ENCODE assay signal across 8 mouse cellular contexts in genomic region chr3:123235921-123236320, GRCm38 (mm10). TPM values are rescaled to one million over a fixed set of nuclear protein-coding genes. Genes with fewer than 3 reads are reported as not detected.
A peak's percentile ranks its signal among the peaks of the same experiment; 100 is the strongest.
DNase-seq lines count a peak whose midpoint lies in the region; ATAC-seq and TF ChIP-seq lines count a peak whose summit lies in the region.

Gene Synpo2 (minus strand): TSS chr3:123236149.

- in situ Hi-C loops in CH12.LX (cut with MboI; ENCODE audit: low pct_ligation_motif_present, low pct_unique_long_range_greater_than_20kb, low sequenced_read_pairs), result loop anchor here (10.0 kb wide), 2 partner anchors 61 to 89 kb away; no protein-coding TSS in a partner anchor

- no peaks in the 10 kb centered on the region for H3K79me2 ChIP-seq in CH12.LX (replicated peaks; ENCODE audit: control insufficient read depth, extremely low read depth, insufficient read depth, poor library complexity, severe bottlenecking)

- H3K4me2 ChIP-seq in CH12.LX (ENCODE audit: insufficient read depth, low read depth, poor library complexity, severe bottlenecking), result peak within 1 kb of the TSS; percentile 86
- H3K4me2 ChIP-seq in forebrain, embryonic 16.5 days (ENCODE audit: low read length), result peak within 1 kb of the TSS; percentile 61

- H3K4me1 ChIP-seq in CH12.LX (ENCODE audit: control insufficient read depth in 1 of 2, insufficient read depth in 2 of 2), result peaks cover 2 to 9% of the 10 kb centered on the region in 2 experiments; a peak in 3 of 4 replicates
- H3K4me1 ChIP-seq in brown adipose tissue, adult 24 weeks (ENCODE audit: control insufficient read depth, insufficient read depth, insufficient read length, low read length), result no peaks in the 10 kb centered on the region
- H3K4me1 ChIP-seq in forebrain, embryonic 16.5 days (replicated peaks; ENCODE audit: control insufficient read depth, insufficient read depth, low read length), result peaks cover 9% of the 10 kb centered on the region
- H3K4me1 ChIP-seq in olfactory bulb, adult 2 months (ENCODE audit: control insufficient read depth, insufficient read depth, low read length), result peaks cover 5% of the 10 kb centered on the region

- intact Hi-C loops in heart, postnatal 25 days (cut with DNase I), result loop anchor here (1.0 to 2.0 kb wide), 2 partner anchors 31 to 86 kb away; partner anchors contain the start of gene Sec24d

- ATAC-seq in forebrain, embryonic 16.5 days, result peak; percentile 86

- WGBS in forebrain, embryonic 16.5 days, result under 1% methylated on average over 20 of the region's 20 CpGs
- 2% methylated on average over 20 of the region's 20 CpGs for WGBS in large intestine, adult 2 months
- 1% methylated on average over 20 of the region's 20 CpGs for WGBS in olfactory bulb, adult 2 months

- peaks cover 3% of the 10 kb centered on the region for H3K9me3 ChIP-seq in CH12.LX (replicated peaks; ENCODE audit: low read length)
- no peaks in the 10 kb centered on the region for H3K9me3 ChIP-seq in forebrain, embryonic 16.5 days (ENCODE audit: control insufficient read depth, low read length)

- TF ChIP-seq EP300 in CH12.LX (IDR thresholded peaks at IDR 0.05; ENCODE audit: low read length), result no peak

- no peaks in the 10 kb centered on the region for H3K27me3 ChIP-seq in CH12.LX (replicated peaks)
- no peaks in the 10 kb centered on the region for H3K27me3 ChIP-seq in forebrain, embryonic 16.5 days (replicated peaks; ENCODE audit: control insufficient read depth, insufficient read depth, low read length)

- peak; percentile 42; the same call in 1 of the 2 replicates for TF ChIP-seq POLR2A in CH12.LX (IDR thresholded peaks at IDR 0.05; ENCODE audit: low read depth, low read length)
- TF ChIP-seq POLR2A in olfactory bulb, adult 2 months (IDR thresholded peaks at IDR 0.05; ENCODE audit: insufficient read depth, low read depth, low read length), result no peak; the same call in 1 of the 2 replicates

- dilution Hi-C loops in CH12.LX (cut with MboI; ENCODE audit: extremely low pct_ligation_motif_present, extremely low pct_unique_long_range_greater_than_20kb, low sequenced_read_pairs), result no loop called here

- TF ChIP-seq CTCF in CH12.LX (conservative IDR thresholded peaks at IDR 0.05 in 1 of 2, IDR thresholded peaks at IDR 0.05 in 1 of 2; ENCODE audit: low read depth in 2 of 2, low read length in 2 of 2), result no peak
- 0 out of 2 replicates have a peak, but pooled peaks have one; percentile 10 for TF ChIP-seq CTCF in olfactory bulb, adult 2 months (IDR thresholded peaks at IDR 0.05; ENCODE audit: insufficient read depth, low read depth, low read length)

- H3K4me3 ChIP-seq in CH12.LX (replicated peaks in 1 of 3; ENCODE audit: low read depth in 2 of 3, low read length in 2 of 3, poor library complexity in 1 of 3), result peak within 1 kb of the TSS in 1 of 3 experiments; percentile 62
- H3K4me3 ChIP-seq in brown adipose tissue, adult 24 weeks (ENCODE audit: insufficient read depth, low read depth, low read length), result peak within 1 kb of the TSS; percentile 54
- H3K4me3 ChIP-seq in forebrain, embryonic 16.5 days (replicated peaks; ENCODE audit: low read length), result peak within 1 kb of the TSS; percentile 41
- peak within 1 kb of the TSS; percentile 61 for H3K4me3 ChIP-seq in olfactory bulb, adult 2 months (ENCODE audit: insufficient read depth, low read depth, low read length)

- TF ChIP-seq RAD21 in CH12.LX (IDR thresholded peaks at IDR 0.05; ENCODE audit: low read depth, low read length), result no peak

- no peak for DNase-seq in CH12.LX (ENCODE audit: extremely low read depth)
- DNase-seq in heart, postnatal 25 days (ENCODE audit: low spot score), result peak; percentile 63
- DNase-seq in large intestine, adult 2 months (ENCODE audit: low read depth, low spot score), result peak; percentile 18
- peak; percentile 63 to 73 for DNase-seq in lung, adult 18-20 months
- DNase-seq in urinary bladder, adult 18-20 months (ENCODE audit: low spot score in 2 of 2), result peak; percentile 39 to 60

- H3K36me3 ChIP-seq in CH12.LX (replicated peaks in 1 of 2; ENCODE audit: control insufficient read depth in 1 of 2, insufficient read depth in 1 of 2, low read length in 1 of 2), result no peaks in the 10 kb centered on the region
- no peaks in the 10 kb centered on the region for H3K36me3 ChIP-seq in forebrain, embryonic 16.5 days (ENCODE audit: control insufficient read depth, insufficient read depth)

- H3K27ac ChIP-seq in CH12.LX (ENCODE audit: insufficient read depth, low read depth), result no peak within 1 kb of the TSS
- H3K27ac ChIP-seq in brown adipose tissue, adult 24 weeks (replicated peaks; ENCODE audit: low read depth, low read length), result no peak within 1 kb of the TSS
- H3K27ac ChIP-seq in forebrain, embryonic 16.5 days (ENCODE audit: low read length), result no peak within 1 kb of the TSS
- no peak within 1 kb of the TSS for H3K27ac ChIP-seq in olfactory bulb, adult 2 months (ENCODE audit: insufficient read depth, low read depth, low read length)

- H3K9ac ChIP-seq in CH12.LX (ENCODE audit: insufficient read depth, low read depth), result peak within 1 kb of the TSS; percentile 13; the same call in 1 of the 2 replicates
- H3K9ac ChIP-seq in forebrain, embryonic 16.5 days (replicated peaks; ENCODE audit: low read depth, low read length), result peak within 1 kb of the TSS; percentile 40

TF ChIP-seq in CH12.LX, 34 proteins besides CTCF, POLR2A, EP300 and RAD21:
- TF ChIP-seq ELF1 (IDR thresholded peaks at IDR 0.05; ENCODE audit: low read depth, low read length), result no peak
- TF ChIP-seq MAX (IDR thresholded peaks at IDR 0.05; ENCODE audit: low read length), result no peak
- TF ChIP-seq SIN3A (IDR thresholded peaks at IDR 0.05; ENCODE audit: low read length), result no peak
- TF ChIP-seq POLR2AphosphoS2 (IDR thresholded peaks at IDR 0.05; ENCODE audit: low read depth, low read length), result no peak
- no peak for TF ChIP-seq CHD2 (IDR thresholded peaks at IDR 0.05; ENCODE audit: low read length)
- TF ChIP-seq NRF1 (IDR thresholded peaks at IDR 0.05; ENCODE audit: low read depth, low read length), result no peak
- no peak for TF ChIP-seq NELFE (IDR thresholded peaks at IDR 0.05; ENCODE audit: low read depth, low read length)
- TF ChIP-seq HCFC1 (IDR thresholded peaks at IDR 0.05; ENCODE audit: low read depth, low read length), result no peak
- TF ChIP-seq ZMIZ1 (IDR thresholded peaks at IDR 0.05; ENCODE audit: low read depth, low read length), result no peak
- TF ChIP-seq USF2 (conservative IDR thresholded peaks at IDR 0.05; ENCODE audit: low read depth, low read length), result no peak
- TF ChIP-seq IRF4 (IDR thresholded peaks at IDR 0.05; ENCODE audit: low read depth, low read length), result no peak
TF ChIP-seq in CH12.LX: peak in this region for 0.

RNA-seq across cellular contexts. Expression of gene Synpo2, which starts in this region (rescaled TPM):
- total RNA-seq in CH12.LX (2012; rRNA removed) (0.21 and 1.1 TPM in 2 replicates), CH12.LX (2014; rRNA removed) (0.13 TPM in 1 of 2 replicates, not detected in the other)
- polyA plus RNA-seq in CH12.LX (2012; ENCODE audit: insufficient read length, low read depth), result 0.03 and 0.13 TPM in 2 replicates
- 6.0 and 7.4 TPM in 2 replicates for polyA plus RNA-seq in brown adipose tissue, adult 24 weeks (2012; ENCODE audit: insufficient read depth, insufficient read length, missing spikeins)
- 0.87 and 0.90 TPM in 2 replicates for polyA plus RNA-seq in forebrain, embryonic 16.5 days (2015; fragmentation: Nextera tagmentation; extraction: Ambion mirVana)
- 10 to 100 TPM; 75.9 to 80.6 TPM for total RNA-seq in heart, postnatal 25 days (2021)
- polyA plus RNA-seq in large intestine, adult 2 months (2012; rRNA removed), result 17.2 and 24.4 TPM in 2 replicates
- not detected in 2 replicates for polyA plus RNA-seq in olfactory bulb, adult 2 months (2012; ENCODE audit: insufficient read depth, insufficient read length, low replicate concordance, missing spikeins)

Comparison
In these comparisons a context has a peak if more than half of its experiments do, and no peak if none do; other contexts are left out.
1. RNA of gene Synpo2 (total RNA-seq): 75.9 to 80.6 TPM in heart, postnatal 25 days; 0.13 to 1.1 TPM in CH12.LX; every median in the first group is over 10 times any median in the second.
2. Peak in ATAC-seq, H3K4me3 ChIP-seq, H3K9ac ChIP-seq and H3K4me2 ChIP-seq in forebrain, embryonic 16.5 days; RNA of the gene not detected or under 1 TPM.